Mouse (Mus musculus): ENCODE results near the gene Ing2. TPM values are rescaled to one million over a fixed set of nuclear protein-coding genes. Genes with fewer than 3 reads are reported as not detected.

Ing2 gene
- total RNA-seq, 2 experiments from 2014 or later: 26.4 to 29.4 TPM

Other genes starting within 250 kb of the Ing2 start
- gene Stox2, start 229.2 kb downstream of the Ing2 start, total RNA-seq (2021): 10 to 100 TPM; 20.3 to 23.1 TPM
- gene Trappc11, start 142.1 kb downstream of the Ing2 start, total RNA-seq (2021): 10 to 100 TPM; 36.3 to 38.7 TPM
- 10 to 100 TPM; 43.6 to 49.3 TPM for gene Rwdd4a, start 141.9 kb downstream of the Ing2 start, total RNA-seq (2021)
- gene Cdkn2aip, start 38.4 kb upstream of the Ing2 start, total RNA-seq (2021): 10 to 100 TPM; 17.3 TPM
- gene Cldn24, start 146.6 kb upstream of the Ing2 start, total RNA-seq (2021): not detected
- gene Cldn22, start 148.9 kb upstream of the Ing2 start, total RNA-seq (2021): not detected

Data from adrenal gland, postnatal 4 days (tissue).